Mouse (Mus musculus) gastrocnemius, postnatal 4 days (tissue): Measurements from ENCODE around the gene Gm5136. TPM values are rescaled to one million over a fixed set of nuclear protein-coding genes. Genes with fewer than 3 reads are reported as not detected.

ENCODE experiments used
- DNase-seq, 2 experiments: peaks; one replicate each; pipeline ENCODE4 v3.0.0; 2021 to 2022; ENCODE audit warnings: low spot score in 2 of 2, mixed read lengths in 2 of 2
- long read RNA-seq, 2 experiments: library from polyadenylated mRNA; stranded (forward); transcript quantifications; one replicate each; pipeline ENCODE4 v2.0.0; 2021
- total RNA-seq, 2 experiments: library from RNA; stranded (reverse); gene quantifications; 2 replicates each; pipeline ENCODE4 v1.2.3; 2021

The Gm5136 gene
- not detected for total RNA-seq
- long read RNA-seq, experiment 1 = 0 reads
- long read RNA-seq, experiment 2 = 0 reads

GRCm38 (mm10) chr10:108699946-108700345 lies at the start of gene Gm5136:
Gene Gm5136 (minus strand): TSS chr10:108700160.
- DNase-seq = no peak

GRCm38 (mm10) chr10:108743759-108744158 lies 43.8 kb upstream of the Gm5136 start:
- no peak for DNase-seq

GRCm38 (mm10) chr10:108733982-108734381 lies 34.0 kb upstream of the Gm5136 start:
- no peak for DNase-seq

GRCm38 (mm10) chr10:108728961-108729360 lies 29.0 kb upstream of the Gm5136 start:
- no peak for DNase-seq

GRCm38 (mm10) chr10:108726391-108726790 lies 26.4 kb upstream of the Gm5136 start:
- no peak for DNase-seq

GRCm38 (mm10) chr10:108724878-108725277 lies 24.9 kb upstream of the Gm5136 start:
- no peak for DNase-seq

GRCm38 (mm10) chr10:108710514-108710913 lies 10.6 kb upstream of the Gm5136 start:
- no peak for DNase-seq

- DNase-seq = no peak
Measured at GRCm38 (mm10) chr10:108705658-108706057, 5.7 kb upstream of the Gm5136 start.

- no peak for DNase-seq
Measured at GRCm38 (mm10) chr10:108701361-108702128, 1.6 kb upstream of the Gm5136 start.

GRCm38 (mm10) chr10:108697062-108697461 lies 2.9 kb downstream of the Gm5136 start:
- no peak for DNase-seq

GRCm38 (mm10) chr10:108690954-108691353 lies 9.0 kb downstream of the Gm5136 start:
- DNase-seq = no peak

- no peak for DNase-seq
Measured at GRCm38 (mm10) chr10:108686696-108687095, 13.3 kb downstream of the Gm5136 start.

- no peak for DNase-seq
Measured at GRCm38 (mm10) chr10:108679675-108680390, 20.1 kb downstream of the Gm5136 start.

GRCm38 (mm10) chr10:108677053-108677452 lies 22.9 kb downstream of the Gm5136 start:
- DNase-seq = no peak

- no peak for DNase-seq
Measured at GRCm38 (mm10) chr10:108668944-108669343, 31.0 kb downstream of the Gm5136 start.

GRCm38 (mm10) chr10:108660295-108660694 lies 39.7 kb downstream of the Gm5136 start:
- no peak for DNase-seq

- no peak for DNase-seq
Measured at GRCm38 (mm10) chr10:108658300-108658699, 41.7 kb downstream of the Gm5136 start.

- no peak for DNase-seq
Measured at GRCm38 (mm10) chr10:108657669-108658068, 42.3 kb downstream of the Gm5136 start.

GRCm38 (mm10) chr10:108656898-108657297 lies 43.1 kb downstream of the Gm5136 start:
- DNase-seq = no peak

GRCm38 (mm10) chr10:108655074-108655473 lies 44.9 kb downstream of the Gm5136 start:
- DNase-seq = no peak

- no peak for DNase-seq
Measured at GRCm38 (mm10) chr10:108652831-108653230, 47.1 kb downstream of the Gm5136 start.

GRCm38 (mm10) chr10:108652066-108652465 lies 47.9 kb downstream of the Gm5136 start:
- no peak for DNase-seq
